Mouse (Mus musculus): ENCODE results near the gene Agap2. TPM values are rescaled to one million over a fixed set of nuclear protein-coding genes. Genes with fewer than 3 reads are reported as not detected.
A peak's percentile ranks its signal among the peaks of the same experiment; 100 is the strongest.

The Agap2 gene
- polyA plus RNA-seq, 1 experiment from 2014 or later = 3.3 TPM

GRCm38 (mm10) chr10:127081996-127082620, 7.0 kb downstream of the Agap2 start:
- ATAC-seq = peak; percentile 19
- Histone ChIP-seq H3K4me1 (replicated peaks) (peaks cover 55% of the 10 kb centered on the region), H3K9ac (replicated peaks) (peak overlapping the region; percentile 95), H3K9me3 (no peaks in the 10 kb centered on the region), H3K4me3 (replicated peaks) (peak overlapping the region; percentile 72), H3K27ac (no peak overlapping the region), H3K4me2 (replicated peaks) (peak overlapping the region; percentile 93), H3K36me3 (peaks cover 37% of the 10 kb centered on the region), H3K27me3 (peaks cover 33% of the 10 kb centered on the region)
- 31% methylated on average over 8 of the region's 8 CpGs for WGBS

- Histone ChIP-seq H3K27ac (no peak overlapping the region), H3K9ac (replicated peaks) (no peak overlapping the region), H3K4me3 (replicated peaks) (no peak overlapping the region), H3K4me2 (replicated peaks) (no peak overlapping the region), H3K27me3 (peaks cover 46% of the 10 kb centered on the region), H3K4me1 (replicated peaks) (peaks cover 42% of the 10 kb centered on the region), H3K9me3 (no peaks in the 10 kb centered on the region), H3K36me3 (peaks cover 50% of the 10 kb centered on the region)
- ATAC-seq = no peak
- WGBS = 24% methylated on average over 8 of the region's 8 CpGs
Measured at GRCm38 (mm10) chr10:127083292-127083914, 8.3 kb downstream of the Agap2 start.

- WGBS = 72% methylated on average over 5 of the region's 5 CpGs
- ATAC-seq = no peak
- Histone ChIP-seq H3K9ac (replicated peaks) (no peak overlapping the region), H3K27ac (no peak overlapping the region), H3K4me3 (replicated peaks) (no peak overlapping the region), H3K27me3 (peaks cover 51% of the 10 kb centered on the region), H3K36me3 (peaks cover 51% of the 10 kb centered on the region), H3K4me1 (replicated peaks) (peaks cover 40% of the 10 kb centered on the region), H3K4me2 (replicated peaks) (no peak overlapping the region), H3K9me3 (no peaks in the 10 kb centered on the region)
Measured at GRCm38 (mm10) chr10:127083915-127084306, 8.8 kb downstream of the Agap2 start.

GRCm38 (mm10) chr10:127085052-127085451, 10.0 kb downstream of the Agap2 start:
- ATAC-seq = no peak
- H3K4me2 ChIP-seq (replicated peaks) = no peak overlapping the region
- peaks cover 34% of the 10 kb centered on the region for H3K4me1 ChIP-seq (replicated peaks)
- peaks cover 62% of the 10 kb centered on the region for H3K36me3 ChIP-seq
- WGBS = 87% methylated on average over 9 of the region's 9 CpGs
- no peak overlapping the region for H3K27ac ChIP-seq
- H3K4me3 ChIP-seq (replicated peaks) = no peak overlapping the region
- no peak overlapping the region for H3K9ac ChIP-seq (replicated peaks)
- no peaks in the 10 kb centered on the region for H3K9me3 ChIP-seq
- peaks cover 59% of the 10 kb centered on the region for H3K27me3 ChIP-seq

GRCm38 (mm10) chr10:127085633-127086032, 10.5 kb downstream of the Agap2 start:
- Histone ChIP-seq H3K36me3 (peaks cover 68% of the 10 kb centered on the region), H3K4me1 (replicated peaks) (peaks cover 32% of the 10 kb centered on the region), H3K27me3 (peaks cover 59% of the 10 kb centered on the region), H3K27ac (no peak overlapping the region), H3K4me2 (replicated peaks) (no peak overlapping the region), H3K9me3 (no peaks in the 10 kb centered on the region), H3K4me3 (replicated peaks) (no peak overlapping the region), H3K9ac (replicated peaks) (no peak overlapping the region)
- ATAC-seq = no peak
- 70% methylated on average over 6 of the region's 6 CpGs for WGBS

GRCm38 (mm10) chr10:127090560-127091411, 15.7 kb downstream of the Agap2 start:
- peaks cover 75% of the 10 kb centered on the region for H3K36me3 ChIP-seq
- peak overlapping the region; percentile 46 for H3K4me2 ChIP-seq (replicated peaks)
- H3K9ac ChIP-seq (replicated peaks) = peak overlapping the region; percentile 48
- 10% methylated on average over 57 of the region's 57 CpGs for WGBS
- H3K9me3 ChIP-seq = no peaks in the 10 kb centered on the region
- H3K27ac ChIP-seq = no peak overlapping the region
- ATAC-seq = peak; percentile 5; the same call in 1 of the 2 replicates
- H3K27me3 ChIP-seq = peaks cover 66% of the 10 kb centered on the region
- peaks cover 31% of the 10 kb centered on the region for H3K4me1 ChIP-seq (replicated peaks)
- H3K4me3 ChIP-seq (replicated peaks) = peak overlapping the region; percentile 22

GRCm38 (mm10) chr10:127091507-127092396, 16.7 kb downstream of the Agap2 start:
- peak overlapping the region; percentile 46 for H3K4me2 ChIP-seq (replicated peaks)
- H3K4me1 ChIP-seq (replicated peaks) = peaks cover 31% of the 10 kb centered on the region
- peak; percentile 34 for ATAC-seq

GRCm38 (mm10) chr10:127092742-127093141, 17.7 kb downstream of the Agap2 start:
- no peak for ATAC-seq
- H3K4me1 ChIP-seq (replicated peaks) = peaks cover 31% of the 10 kb centered on the region
- H3K9me3 ChIP-seq = no peaks in the 10 kb centered on the region
- 52% methylated on average over 4 of the region's 4 CpGs for WGBS
- H3K9ac ChIP-seq (replicated peaks) = no peak overlapping the region
- H3K4me3 ChIP-seq (replicated peaks) = no peak overlapping the region
- no peak overlapping the region for H3K4me2 ChIP-seq (replicated peaks)
- peaks cover 78% of the 10 kb centered on the region for H3K36me3 ChIP-seq
- H3K27ac ChIP-seq = no peak overlapping the region
- H3K27me3 ChIP-seq = peaks cover 56% of the 10 kb centered on the region

More at GRCm38 (mm10) chr10:127091507-127092396, 16.7 kb downstream of the Agap2 start:
- 7% methylated on average over 50 of the region's 51 CpGs for WGBS
- H3K4me3 ChIP-seq (replicated peaks) = peak overlapping the region; percentile 22
- H3K9ac ChIP-seq (replicated peaks) = peak overlapping the region; percentile 48
- peaks cover 78% of the 10 kb centered on the region for H3K36me3 ChIP-seq
- H3K27ac ChIP-seq = no peak overlapping the region
- H3K9me3 ChIP-seq = no peaks in the 10 kb centered on the region
- peaks cover 66% of the 10 kb centered on the region for H3K27me3 ChIP-seq

- peaks cover 31% of the 10 kb centered on the region for H3K4me1 ChIP-seq (replicated peaks)
- H3K4me3 ChIP-seq (replicated peaks) = no peak overlapping the region
- no peak for ATAC-seq
- 47% methylated on average over 7 of the region's 7 CpGs for WGBS
- peak overlapping the region; percentile 44; the same call in 1 of the 2 replicates for H3K27ac ChIP-seq
- no peak overlapping the region for H3K4me2 ChIP-seq (replicated peaks)
- H3K9ac ChIP-seq (replicated peaks) = no peak overlapping the region
- no peaks in the 10 kb centered on the region for H3K9me3 ChIP-seq
- peaks cover 40% of the 10 kb centered on the region for H3K27me3 ChIP-seq
- H3K36me3 ChIP-seq = peaks cover 81% of the 10 kb centered on the region
Measured at GRCm38 (mm10) chr10:127094382-127094802, 19.3 kb downstream of the Agap2 start.

- H3K4me2 ChIP-seq (replicated peaks) = no peak overlapping the region
- H3K4me3 ChIP-seq (replicated peaks) = no peak overlapping the region
- no peak overlapping the region for H3K9ac ChIP-seq (replicated peaks)
- H3K27ac ChIP-seq = no peak overlapping the region
- peaks cover 11% of the 10 kb centered on the region; the same call in 1 of the 2 replicates for H3K4me1 ChIP-seq (replicated peaks)
- H3K36me3 ChIP-seq = peaks cover 70% of the 10 kb centered on the region
- no peaks in the 10 kb centered on the region for H3K9me3 ChIP-seq
- ATAC-seq = no peak
- no peaks in the 10 kb centered on the region for H3K27me3 ChIP-seq
- WGBS = 80% methylated on average over 20 of the region's 20 CpGs
Measured at GRCm38 (mm10) chr10:127098514-127098913, 23.4 kb downstream of the Agap2 start.

GRCm38 (mm10) chr10:127099191-127099590, 24.1 kb downstream of the Agap2 start:
- Histone ChIP-seq H3K4me1 (replicated peaks) (peaks cover 8% of the 10 kb centered on the region; the same call in 1 of the 2 replicates), H3K27me3 (no peaks in the 10 kb centered on the region), H3K9me3 (no peaks in the 10 kb centered on the region), H3K36me3 (peaks cover 67% of the 10 kb centered on the region), H3K4me2 (replicated peaks) (no peak overlapping the region), H3K9ac (replicated peaks) (no peak overlapping the region), H3K27ac (no peak overlapping the region), H3K4me3 (replicated peaks) (no peak overlapping the region)
- WGBS = 90% methylated on average over 10 of the region's 10 CpGs
- ATAC-seq = no peak

All from midbrain, embryonic 13.5 days (tissue).